ENCODE assay signal across 1 mouse cellular context in the genomic region with DNA sequence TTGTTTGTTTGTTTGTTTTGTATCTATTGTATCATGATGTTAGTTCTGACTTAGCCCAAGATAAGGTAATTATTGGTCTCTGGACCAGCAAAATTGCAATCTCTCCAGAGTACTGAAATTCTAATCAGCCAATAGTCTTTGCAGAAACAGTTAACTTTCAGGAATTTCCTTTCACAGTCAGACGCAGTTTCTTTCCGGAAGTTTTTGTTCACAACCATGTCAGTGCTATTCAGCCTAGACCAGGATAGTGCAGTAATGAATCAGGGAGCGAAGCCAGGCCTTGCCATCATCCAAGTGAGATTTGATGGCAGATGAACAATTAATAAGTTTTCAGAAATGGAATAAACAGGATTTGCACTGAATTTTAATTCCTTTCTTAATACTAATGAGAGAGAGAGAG.
TF ChIP-seq lines count a peak whose summit lies in the region.

No protein-coding gene starts in this region.

TF ChIP-seq in MEL, 35 proteins besides CTCF, POLR2A, EP300 and RAD21 (continued from another document):
- TF ChIP-seq BHLHE40 (IDR thresholded peaks at IDR 0.05; ENCODE audit: borderline replicate concordance, low read depth, low read length) = peak; percentile 24; the same call in 1 of the 2 replicates
- peak; percentile 53; the same call in 1 of the 2 replicates for TF ChIP-seq MAX (IDR thresholded peaks at IDR 0.05; ENCODE audit: low read length)
- peak; percentile 33; the same call in 1 of the 2 replicates for TF ChIP-seq MYB (IDR thresholded peaks at IDR 0.05; ENCODE audit: low read depth, low read length)
- no peak for TF ChIP-seq MAFK (IDR thresholded peaks at IDR 0.05; ENCODE audit: borderline replicate concordance, low read depth, low read length)
- TF ChIP-seq ELF1 (IDR thresholded peaks at IDR 0.05; ENCODE audit: low read depth, low read length) = peak; percentile 53; the same call in 1 of the 2 replicates
- TF ChIP-seq ZC3H11A (IDR thresholded peaks at IDR 0.05; ENCODE audit: low read depth, low read length) = 0 out of 2 replicates have a peak, but pooled peaks have one; percentile 3
- peak; percentile 31; the same call in 1 of the 2 replicates for TF ChIP-seq RCOR1 (IDR thresholded peaks at IDR 0.05; ENCODE audit: low read depth, low read length)
- no peak; the same call in 1 of the 2 replicates for TF ChIP-seq SIN3A (IDR thresholded peaks at IDR 0.05; ENCODE audit: low read length)
- TF ChIP-seq MXI1 (IDR thresholded peaks at IDR 0.05; ENCODE audit: low read depth, low read length) = no peak
- no peak for TF ChIP-seq NRF1 (IDR thresholded peaks at IDR 0.05; ENCODE audit: insufficient read depth, low read depth, low read length, poor library complexity, severe bottlenecking)
TF ChIP-seq in MEL: peak in this region for 9.
